Mouse (Mus musculus) hindbrain, embryonic 16.5 days (tissue): Measurements from ENCODE around the gene Ampd2. TPM values are rescaled to one million over a fixed set of nuclear protein-coding genes. Genes with fewer than 3 reads are reported as not detected.

Experiments used
- ATAC-seq: fragments of 200-750 bp; cut with Nextera tagmentation; 2 replicates; pipeline ENCODE4 v1.8.0; 2017; ENCODE audit warnings: moderate TSS enrichment, moderate library complexity
- H3K27ac ChIP-seq: fragments of 300-500 bp; sonication (generic); 2 replicates; pipeline ENCODE4 v1.5.1; 2014; ENCODE audit warnings: low read depth, mild to moderate bottlenecking, control low read depth, low read length, moderate library complexity
- H3K27me3 ChIP-seq: fragments of 300-500 bp; sonication (generic); replicated peaks from 2 replicates; pipeline ENCODE4 v1.6.1; 2014; ENCODE audit warnings: low read length; ENCODE audit not compliant: control insufficient read depth, insufficient read depth
- H3K36me3 ChIP-seq: fragments of 300-500 bp; sonication (generic); 2 replicates; pipeline ENCODE4 v1.6.1; 2014; ENCODE audit warnings: mild to moderate bottlenecking, low read length, moderate library complexity, mixed read lengths; ENCODE audit not compliant: control insufficient read depth, insufficient read depth
- H3K4me1 ChIP-seq: fragments of 300-500 bp; sonication (generic); 2 replicates; pipeline ENCODE4 v1.6.1; 2014; ENCODE audit warnings: low read depth, low read length; ENCODE audit not compliant: control insufficient read depth, insufficient read depth
- H3K4me2 ChIP-seq: fragments of 300-500 bp; sonication (generic); 2 replicates; pipeline ENCODE4 v1.6.1; 2014; ENCODE audit warnings: mild to moderate bottlenecking, low read length, control low read depth, moderate library complexity
- H3K4me3 ChIP-seq: fragments of 300-500 bp; sonication (generic); 2 replicates; pipeline ENCODE4 v1.5.1; 2014; ENCODE audit warnings: mild to moderate bottlenecking, low read length, control low read depth, moderate library complexity
- H3K9ac ChIP-seq: fragments of 300-500 bp; sonication (generic); 2 replicates; pipeline ENCODE4 v1.6.1; 2014; ENCODE audit warnings: low read depth, mild to moderate bottlenecking, control low read depth, low read length, moderate library complexity
- H3K9me3 ChIP-seq: fragments of 300-500 bp; sonication (generic); 2 replicates; pipeline ENCODE4 v1.6.1; 2014; ENCODE audit warnings: mild to moderate bottlenecking, low read length, moderate library complexity; ENCODE audit not compliant: control insufficient read depth
- WGBS: fragments of 180-500 bp; shearing (Covaris S2); extraction: QIAGEN DNeasy Blood & Tissue Kit; methylation state at CpG from one replicate; pipeline ENCODE4 v1.1.7; 2014; 5-methylcytosine and 5-hydroxymethylcytosine counted together
- polyA plus RNA-seq: library from polyadenylated mRNA; unstranded; fragments of >200 nt; fragmentation: Nextera tagmentation; extraction: Ambion mirVana; gene quantifications from 2 replicates; pipeline ENCODE4 v1.2.1, GENCODE M21; 2015

Ampd2 gene
- polyA plus RNA-seq, 1 experiment from 2014 or later = 63.6 TPM

DNA sequence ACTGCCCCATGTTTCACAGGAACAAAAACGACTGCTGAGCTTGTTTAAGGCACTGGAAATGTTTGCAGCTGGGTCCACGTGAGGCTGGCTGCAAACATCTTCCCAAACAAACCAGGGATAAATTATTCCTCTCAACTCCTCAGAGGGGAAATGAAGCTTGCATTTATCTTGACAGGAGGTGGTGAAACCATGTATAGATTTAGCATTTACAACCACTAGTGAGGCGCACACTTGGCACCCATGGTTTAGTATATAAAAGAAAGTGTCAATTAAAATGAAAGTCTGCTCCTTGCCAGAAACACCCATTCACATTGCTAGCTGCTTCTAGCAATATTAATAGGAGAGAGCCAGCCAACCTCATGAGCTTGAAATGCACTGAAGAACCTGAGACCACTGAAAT lies 15.1 kb upstream of the Ampd2 start:
- no peaks in the 10 kb centered on the region; the same call in 1 of the 2 replicates for H3K4me1 ChIP-seq
- H3K9me3 ChIP-seq = no peaks in the 10 kb centered on the region
- H3K4me2 ChIP-seq = no peak overlapping the region
- no peak overlapping the region for H3K27ac ChIP-seq
- 33% methylated on average over 3 of the region's 3 CpGs for WGBS
- no peak for ATAC-seq
- no peaks in the 10 kb centered on the region for H3K36me3 ChIP-seq
- no peak overlapping the region for H3K9ac ChIP-seq
- H3K27me3 ChIP-seq = no peaks in the 10 kb centered on the region
- H3K4me3 ChIP-seq = no peak overlapping the region

- no peak overlapping the region for H3K27ac ChIP-seq
- no peak overlapping the region for H3K9ac ChIP-seq
- no peaks in the 10 kb centered on the region for H3K36me3 ChIP-seq
- H3K4me1 ChIP-seq = no peaks in the 10 kb centered on the region; the same call in 1 of the 2 replicates
- no peaks in the 10 kb centered on the region for H3K9me3 ChIP-seq
- no peak overlapping the region for H3K4me2 ChIP-seq
- WGBS = 92% methylated on average over 6 of the region's 6 CpGs
- no peak overlapping the region for H3K4me3 ChIP-seq
- H3K27me3 ChIP-seq = no peaks in the 10 kb centered on the region
- ATAC-seq = no peak
These were observed 11.9 kb upstream of the Ampd2 start for GRCm38 (mm10) chr3:108098316-108098715.

GRCm38 (mm10) chr3:108097656-108098055 lies 11.2 kb upstream of the Ampd2 start:
- H3K4me3 ChIP-seq = no peak overlapping the region
- 92% methylated on average over 8 of the region's 8 CpGs for WGBS

GRCm38 (mm10) chr3:108096726-108097125 lies 10.3 kb upstream of the Ampd2 start:
- Histone ChIP-seq H3K36me3 (no peaks in the 10 kb centered on the region), H3K27ac (no peak overlapping the region), H3K4me1 (no peaks in the 10 kb centered on the region; the same call in 1 of the 2 replicates), H3K4me2 (no peak overlapping the region), H3K27me3 (no peaks in the 10 kb centered on the region), H3K9me3 (no peaks in the 10 kb centered on the region), H3K9ac (no peak overlapping the region), H3K4me3 (no peak overlapping the region)
- WGBS = 90% methylated on average over 10 of the region's 10 CpGs
- no peak for ATAC-seq

More at GRCm38 (mm10) chr3:108097656-108098055, 11.2 kb upstream of the Ampd2 start:
- H3K36me3 ChIP-seq = no peaks in the 10 kb centered on the region
- ATAC-seq = no peak
- no peaks in the 10 kb centered on the region; the same call in 1 of the 2 replicates for H3K4me1 ChIP-seq
- no peaks in the 10 kb centered on the region for H3K27me3 ChIP-seq
- H3K9me3 ChIP-seq = no peaks in the 10 kb centered on the region
- no peak overlapping the region for H3K9ac ChIP-seq
- no peak overlapping the region for H3K4me2 ChIP-seq
- no peak overlapping the region for H3K27ac ChIP-seq

DNA sequence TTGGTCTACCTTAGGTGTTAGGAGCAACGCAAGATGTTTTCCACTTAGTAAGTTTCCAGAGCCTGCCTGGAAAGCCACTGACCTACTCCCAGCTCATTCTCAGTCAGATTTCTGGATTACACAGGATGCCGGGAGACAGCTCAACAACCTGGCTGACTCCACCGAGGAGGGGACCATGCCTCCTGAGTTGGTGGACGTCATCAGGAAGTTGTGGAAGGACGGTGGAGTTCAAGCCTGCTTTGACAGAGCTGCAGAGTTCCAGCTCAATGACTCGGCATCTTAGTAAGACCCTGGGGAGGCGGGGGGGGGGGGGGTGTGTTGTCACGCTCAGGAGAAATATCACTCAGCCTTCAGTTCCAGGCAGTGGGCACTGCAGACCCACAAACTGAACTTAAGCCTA lies 9.8 kb upstream of the Ampd2 start:
- Histone ChIP-seq H3K4me2 (no peak overlapping the region), H3K9me3 (no peaks in the 10 kb centered on the region), H3K4me3 (no peak overlapping the region), H3K27me3 (no peaks in the 10 kb centered on the region), H3K27ac (no peak overlapping the region), H3K9ac (no peak overlapping the region), H3K36me3 (no peaks in the 10 kb centered on the region), H3K4me1 (no peaks in the 10 kb centered on the region; the same call in 1 of the 2 replicates)
- ATAC-seq = no peak
- 72% methylated on average over 8 of the region's 8 CpGs for WGBS

- H3K27me3 ChIP-seq = no peaks in the 10 kb centered on the region
These were observed 8.7 kb upstream of the Ampd2 start for GRCm38 (mm10) chr3:108094976-108095760.

GRCm38 (mm10) chr3:108094146-108094545 lies 7.7 kb upstream of the Ampd2 start:
- Histone ChIP-seq H3K36me3 (no peaks in the 10 kb centered on the region), H3K27ac (no peak overlapping the region), H3K9me3 (no peaks in the 10 kb centered on the region), H3K4me1 (no peaks in the 10 kb centered on the region), H3K9ac (no peak overlapping the region), H3K4me3 (no peak overlapping the region), H3K4me2 (no peak overlapping the region), H3K27me3 (no peaks in the 10 kb centered on the region)
- ATAC-seq = no peak
- WGBS = 76% methylated on average over 1 of the region's 1 CpGs

More at GRCm38 (mm10) chr3:108094976-108095760, 8.7 kb upstream of the Ampd2 start:
- Histone ChIP-seq H3K4me3 (no peak overlapping the region), H3K9me3 (no peaks in the 10 kb centered on the region), H3K4me2 (no peak overlapping the region), H3K9ac (no peak overlapping the region), H3K27ac (no peak overlapping the region), H3K4me1 (no peaks in the 10 kb centered on the region), H3K36me3 (no peaks in the 10 kb centered on the region)
- 94% methylated on average over 12 of the region's 12 CpGs for WGBS
- ATAC-seq = no peak

DNA sequence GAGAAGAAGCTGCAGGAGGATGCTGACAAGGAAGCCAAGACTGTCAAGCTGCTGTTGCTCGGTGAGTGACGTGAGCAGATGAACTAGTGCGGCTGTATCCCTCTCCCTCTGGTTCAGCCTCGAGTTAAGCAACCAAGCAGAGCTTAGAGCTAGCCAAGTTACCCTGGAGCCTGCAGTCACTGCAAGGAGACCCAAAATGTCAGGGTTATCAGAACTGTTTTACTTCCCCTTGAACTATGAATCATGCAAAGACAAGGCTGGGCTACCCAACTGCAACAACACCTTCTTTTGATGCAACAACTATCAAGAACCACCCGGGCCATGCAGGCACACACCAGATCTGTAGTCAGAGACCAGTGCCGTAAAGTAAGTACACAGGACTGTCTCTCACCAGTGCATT lies 6.9 kb upstream of the Ampd2 start:
- Histone ChIP-seq H3K27ac (no peak overlapping the region), H3K9me3 (no peaks in the 10 kb centered on the region), H3K4me3 (no peak overlapping the region), H3K27me3 (no peaks in the 10 kb centered on the region), H3K4me1 (no peaks in the 10 kb centered on the region), H3K4me2 (no peak overlapping the region), H3K9ac (no peak overlapping the region), H3K36me3 (no peaks in the 10 kb centered on the region)
- 62% methylated on average over 6 of the region's 6 CpGs for WGBS
- ATAC-seq = no peak

- no peaks in the 10 kb centered on the region for H3K27me3 ChIP-seq
- ATAC-seq = no peak
- no peaks in the 10 kb centered on the region for H3K4me1 ChIP-seq
- 82% methylated on average over 15 of the region's 15 CpGs for WGBS
- H3K4me2 ChIP-seq = no peak within 1 kb of the TSS
- no peaks in the 10 kb centered on the region for H3K9me3 ChIP-seq
- no peak within 1 kb of the TSS for H3K27ac ChIP-seq
- H3K9ac ChIP-seq = no peak within 1 kb of the TSS
- no peak within 1 kb of the TSS for H3K4me3 ChIP-seq
- no peaks in the 10 kb centered on the region for H3K36me3 ChIP-seq
These were observed 6.2 kb upstream of the Ampd2 start, which contains the start of gene Gnat2 for GRCm38 (mm10) chr3:108092536-108093115. Gene Gnat2, plus strand, starts transcription at chr3:108092789.
